ENCODE assay signal across 7 mouse cellular contexts in the genomic region with DNA sequence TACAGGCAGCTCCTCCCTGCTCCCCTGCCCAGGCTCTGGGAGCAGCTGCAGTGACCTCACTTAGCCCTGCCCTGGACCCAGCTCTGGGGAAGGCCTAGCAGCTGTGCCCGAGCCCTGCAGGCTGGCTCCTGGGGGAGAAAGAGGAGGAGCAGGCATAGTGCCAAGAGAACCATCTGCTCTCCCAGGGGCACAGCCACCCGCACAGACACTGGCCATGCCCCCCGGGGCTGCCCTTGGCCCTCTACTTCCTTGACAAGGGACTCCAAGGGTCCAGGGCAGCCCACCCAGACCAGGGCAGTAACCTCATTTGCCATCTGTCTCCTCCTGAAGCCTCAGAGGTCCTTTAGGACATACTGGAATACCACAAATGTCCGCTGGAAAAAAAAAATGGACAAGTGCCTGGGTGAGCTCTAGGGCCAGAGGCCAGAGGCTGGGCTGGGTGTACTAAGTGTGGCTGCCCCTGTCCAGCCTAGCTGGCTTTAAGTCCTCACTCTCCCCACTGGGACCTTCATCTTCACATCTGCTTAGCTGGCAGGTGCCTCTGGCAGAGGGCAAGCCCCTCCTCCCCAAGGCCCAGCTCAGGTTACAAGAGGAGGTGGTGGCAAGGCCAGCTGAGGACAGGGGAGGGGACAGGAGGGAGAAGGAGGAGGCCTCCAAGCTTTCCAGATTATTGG. TPM values are rescaled to one million over a fixed set of nuclear protein-coding genes. Genes with fewer than 3 reads are reported as not detected.
DNase-seq lines count a peak whose midpoint lies in the region; ATAC-seq lines count a peak whose summit lies in the region.

No protein-coding gene starts in this region.

- H3K4me2 ChIP-seq in kidney, embryonic 15.5 days, result no peak overlapping the region
- H3K4me2 ChIP-seq in midbrain, embryonic 14.5 days (ENCODE audit: low read length), result no peak overlapping the region

- peak; percentile 35 for DNase-seq in right cerebral cortex, postnatal 4 days
- no peak for DNase-seq in right cerebral cortex, adult 18-20 months
- peak; percentile 94 for DNase-seq in gastrocnemius, postnatal 25 days
- peak; percentile 58 for DNase-seq in midbrain, embryonic 14.5 days
- DNase-seq in thymus, postnatal 25 days, result no peak
- DNase-seq in spleen, adult 18-20 months, result no peak

- peaks cover 23% of the 10 kb centered on the region for H3K4me1 ChIP-seq in kidney, embryonic 15.5 days
- peaks cover 22% of the 10 kb centered on the region for H3K4me1 ChIP-seq in midbrain, embryonic 14.5 days (ENCODE audit: control insufficient read depth, insufficient read depth, low read length)

- H3K36me3 ChIP-seq in kidney, embryonic 15.5 days, result no peaks in the 10 kb centered on the region
- H3K36me3 ChIP-seq in midbrain, embryonic 14.5 days (ENCODE audit: control insufficient read depth, insufficient read depth, low read length), result no peaks in the 10 kb centered on the region

- no peaks in the 10 kb centered on the region for H3K9me3 ChIP-seq in kidney, embryonic 15.5 days (replicated peaks)
- no peaks in the 10 kb centered on the region for H3K9me3 ChIP-seq in midbrain, embryonic 14.5 days (ENCODE audit: control insufficient read depth, low read length)

- H3K4me3 ChIP-seq in kidney, embryonic 15.5 days (replicated peaks), result no peak overlapping the region
- no peak overlapping the region for H3K4me3 ChIP-seq in midbrain, embryonic 14.5 days (replicated peaks; ENCODE audit: low read depth, low read length)

- peak; percentile 85 for ATAC-seq in kidney, embryonic 15.5 days (replicated peaks; ENCODE audit: low FRiP score)
- ATAC-seq in midbrain, embryonic 14.5 days (ENCODE audit: low FRiP score, low TSS enrichment), result peak; percentile 67; the same call in 1 of the 2 replicates

- 26% methylated on average over 4 of the region's 4 CpGs for WGBS in kidney, embryonic 15.5 days
- WGBS in midbrain, embryonic 14.5 days, result 30% methylated on average over 4 of the region's 4 CpGs

- H3K9ac ChIP-seq in kidney, embryonic 15.5 days, result no peak overlapping the region
- 0 out of 2 replicates have a peak overlapping the region, but pooled peaks have one; percentile 16 for H3K9ac ChIP-seq in midbrain, embryonic 14.5 days (replicated peaks; ENCODE audit: low read length)

- peaks cover 65% of the 10 kb centered on the region for H3K27me3 ChIP-seq in kidney, embryonic 15.5 days
- no peaks in the 10 kb centered on the region; the same call in 1 of the 2 replicates for H3K27me3 ChIP-seq in midbrain, embryonic 14.5 days (ENCODE audit: control insufficient read depth, insufficient read depth, low read length)

- H3K27ac ChIP-seq in kidney, embryonic 15.5 days, result peak overlapping the region; percentile 56; the same call in 1 of the 2 replicates
- no peak overlapping the region for H3K27ac ChIP-seq in midbrain, embryonic 14.5 days (replicated peaks; ENCODE audit: low read depth, low read length)

RNA-seq across cellular contexts. Expression of gene Foxo6, which starts 9.8 kb away (rescaled TPM):
- 1 to 10 TPM; 7.0 to 8.9 TPM for total RNA-seq in gastrocnemius, postnatal 25 days (2021)
- 0.13 and 0.14 TPM in 2 replicates for polyA plus RNA-seq in kidney, embryonic 15.5 days (2015; fragmentation: Nextera tagmentation; extraction: Ambion mirVana)
- polyA plus RNA-seq in midbrain, embryonic 14.5 days (2014; fragmentation: Nextera tagmentation; extraction: Ambion mirVana), result 2.0 and 2.6 TPM in 2 replicates

Comparison
In these comparisons a context has a peak if more than half of its experiments do, and no peak if none do; other contexts are left out.
1. DNase-seq: peak in right cerebral cortex, postnatal 4 days (single experiment), gastrocnemius, postnatal 25 days (single experiment) and midbrain, embryonic 14.5 days (single experiment); none in right cerebral cortex, adult 18-20 months (single experiment), thymus, postnatal 25 days (single experiment) and spleen, adult 18-20 months (0 of 2).